Mouse (Mus musculus): ENCODE results near the gene Cish.

The Cish gene

DNA sequence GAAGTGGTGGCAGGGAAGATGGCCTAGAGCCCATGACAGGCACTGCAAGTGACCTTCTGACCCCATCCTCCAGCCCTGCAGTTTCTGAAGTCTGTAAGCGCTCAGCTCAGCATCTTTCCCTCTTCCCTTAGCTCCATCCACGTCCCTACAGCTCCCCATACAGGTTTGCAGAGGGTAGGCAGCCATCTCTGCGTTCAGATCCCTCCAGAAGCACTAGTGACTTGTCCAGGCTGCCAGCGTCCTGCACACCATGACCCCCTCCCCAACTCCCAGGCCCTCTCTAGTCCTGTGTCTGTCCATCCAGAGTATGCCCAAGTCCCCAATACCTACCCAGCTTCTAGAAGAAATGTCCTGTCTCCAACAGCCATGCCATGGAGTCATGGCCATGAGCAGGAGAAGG is 17.7 kb upstream of the Cish start:
- DNase-seq (ENCODE audit: low read depth): no peak

DNA sequence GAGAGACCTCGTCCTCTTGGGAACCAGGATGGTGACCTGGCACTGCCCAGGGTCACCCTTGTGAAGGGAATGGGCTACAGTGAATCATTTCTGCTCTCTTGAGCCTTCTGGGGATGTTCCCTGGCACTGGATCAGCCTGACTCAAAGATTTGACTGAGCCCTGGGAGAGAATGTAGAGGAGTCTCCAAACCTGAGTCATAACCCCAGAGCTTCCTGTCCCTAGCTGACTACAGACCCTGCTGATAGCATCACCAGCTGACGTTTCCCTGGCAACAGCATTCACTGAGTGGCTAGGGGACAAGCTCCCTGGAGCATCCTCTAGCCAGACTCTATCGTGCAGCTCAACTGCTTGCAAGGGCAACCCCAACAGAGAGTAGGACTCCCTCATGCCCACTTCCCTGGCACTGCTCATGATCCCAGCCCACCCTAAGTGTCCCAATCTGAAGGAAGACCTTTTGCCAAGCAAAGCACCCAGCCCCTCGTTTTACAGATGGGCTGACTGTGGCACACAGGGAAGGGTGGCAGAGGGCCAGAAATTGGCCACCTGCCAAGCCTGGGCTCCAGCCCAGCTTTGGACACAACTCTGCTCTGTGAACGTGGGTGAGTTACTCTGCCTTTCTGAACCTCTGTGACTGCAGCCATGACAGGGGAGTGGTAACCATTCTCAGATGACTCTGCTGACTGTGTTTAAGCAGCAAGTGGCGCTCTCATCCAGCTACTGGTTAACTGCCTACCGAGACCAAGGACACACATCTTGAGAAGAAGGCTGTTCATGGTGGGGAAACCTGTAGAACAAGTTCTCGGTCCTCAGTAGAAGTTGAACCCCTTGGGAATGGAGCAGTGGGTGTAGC is 17.1 kb upstream of the Cish start:
- DNase-seq (ENCODE audit: low read depth): peak; percentile 91

DNA sequence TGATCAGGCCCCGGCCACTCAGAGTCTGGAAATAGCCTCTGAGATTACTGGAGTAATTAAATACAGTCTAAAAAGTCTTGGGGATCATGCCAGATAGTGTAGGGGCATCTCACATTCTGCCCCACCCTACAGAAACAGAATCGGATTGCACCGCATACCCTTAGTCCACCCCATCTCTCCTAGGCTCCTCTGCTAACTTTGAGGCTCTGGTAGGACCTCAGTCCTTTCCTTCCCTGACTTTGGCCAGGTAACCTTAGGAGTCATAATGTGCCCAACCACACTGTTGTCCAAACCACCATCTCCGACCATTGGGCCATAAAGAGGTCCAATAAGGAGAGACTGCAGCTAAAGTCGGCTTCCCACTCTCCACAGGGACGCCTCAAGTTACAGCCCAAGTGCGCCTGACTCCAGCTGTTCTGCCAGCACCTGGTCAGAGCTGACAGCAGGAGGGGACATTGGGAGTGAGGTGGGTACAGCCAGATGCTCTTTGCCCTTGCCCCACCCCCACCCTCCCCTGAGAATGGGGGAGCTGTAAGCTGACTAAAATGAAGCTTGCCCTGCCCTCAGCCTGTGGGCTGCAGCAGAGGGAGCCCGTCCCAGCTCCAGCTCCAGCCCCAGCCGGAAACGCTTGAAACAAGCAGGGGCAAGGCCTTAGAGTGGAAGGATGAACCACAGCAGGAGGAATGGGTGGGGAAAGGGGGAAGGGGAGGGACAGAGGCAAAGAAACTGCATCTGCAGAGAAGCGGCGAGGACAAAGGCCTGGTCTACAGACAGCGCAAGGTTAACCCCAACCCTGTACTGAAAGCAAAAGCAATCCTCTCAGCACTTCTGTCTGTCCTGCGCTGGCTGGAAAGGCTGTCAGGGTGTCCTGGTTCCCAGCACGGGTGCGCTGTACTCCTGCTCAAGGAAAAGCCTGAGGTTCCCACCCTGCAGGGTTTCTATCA is 16.2 kb upstream of the Cish start:
- DNase-seq (ENCODE audit: low read depth): no peak

DNA sequence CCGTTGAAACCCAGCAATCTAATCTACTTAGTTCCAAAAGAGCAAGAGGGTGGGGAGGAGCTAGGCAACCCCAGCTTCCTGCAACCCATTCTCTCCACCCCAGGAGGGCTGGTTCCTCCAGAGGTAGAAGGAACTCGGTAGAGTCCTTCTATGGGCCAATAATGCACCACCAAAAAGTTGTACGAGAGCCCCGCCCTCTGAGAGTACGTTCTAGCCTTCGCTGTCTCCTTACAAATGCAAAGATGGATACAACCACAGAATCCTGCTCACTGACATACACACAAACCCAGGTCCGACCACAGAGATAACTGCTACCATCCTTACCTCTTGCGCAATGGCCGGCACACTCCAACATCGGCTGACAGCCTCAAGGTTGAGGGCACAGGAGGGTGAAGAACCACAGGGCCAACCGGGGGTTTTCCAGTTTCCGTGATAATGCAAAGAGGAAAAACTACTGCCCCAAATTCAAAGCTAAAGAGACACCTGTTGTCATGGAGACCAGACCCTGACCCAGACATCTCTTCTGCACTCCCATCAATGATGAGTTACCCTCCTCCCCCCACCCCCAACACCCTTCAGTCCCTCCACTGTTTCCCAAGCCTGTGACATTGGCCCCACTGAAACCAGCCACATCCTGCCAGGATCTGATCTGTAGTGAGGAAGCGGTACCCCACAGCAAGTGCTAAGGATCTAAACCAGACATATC is 15.4 kb upstream of the Cish start:
- DNase-seq (ENCODE audit: low read depth): no peak

DNA sequence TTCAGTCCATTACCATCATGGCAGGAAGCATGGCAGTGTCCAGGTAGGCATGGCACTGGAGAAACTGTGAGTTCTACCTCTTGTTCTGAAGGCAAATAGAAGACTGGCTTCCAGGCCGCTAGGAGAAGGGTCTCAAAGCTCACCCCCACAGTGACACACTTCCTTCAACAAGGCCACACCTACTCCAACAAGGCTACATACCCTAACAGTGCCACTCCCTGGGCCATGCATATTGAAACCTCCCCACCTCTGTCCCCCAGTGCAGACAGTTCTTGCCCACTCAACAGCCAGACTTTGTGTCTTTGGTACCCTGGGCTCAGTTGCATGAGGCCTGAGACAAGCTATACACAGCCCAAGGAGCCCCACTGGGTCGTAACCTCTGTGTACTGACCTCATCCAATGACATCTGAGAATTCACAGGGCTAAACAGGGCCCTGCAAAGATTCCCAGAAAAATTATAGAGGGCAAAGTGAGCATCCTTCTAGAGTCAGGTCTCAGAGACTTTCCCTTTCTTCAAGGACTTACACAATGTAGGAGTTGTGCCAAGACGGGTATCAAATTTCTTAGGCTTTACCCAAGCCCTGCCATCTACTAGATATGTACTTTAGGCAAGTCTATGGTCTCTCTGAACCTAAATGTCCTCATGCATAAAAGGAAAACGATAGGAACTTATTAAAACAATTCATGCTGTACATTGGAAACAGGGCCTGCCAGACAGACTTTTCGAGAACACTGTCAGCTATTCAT is 14.4 kb upstream of the Cish start:
- no peak for DNase-seq (ENCODE audit: low read depth)

DNA sequence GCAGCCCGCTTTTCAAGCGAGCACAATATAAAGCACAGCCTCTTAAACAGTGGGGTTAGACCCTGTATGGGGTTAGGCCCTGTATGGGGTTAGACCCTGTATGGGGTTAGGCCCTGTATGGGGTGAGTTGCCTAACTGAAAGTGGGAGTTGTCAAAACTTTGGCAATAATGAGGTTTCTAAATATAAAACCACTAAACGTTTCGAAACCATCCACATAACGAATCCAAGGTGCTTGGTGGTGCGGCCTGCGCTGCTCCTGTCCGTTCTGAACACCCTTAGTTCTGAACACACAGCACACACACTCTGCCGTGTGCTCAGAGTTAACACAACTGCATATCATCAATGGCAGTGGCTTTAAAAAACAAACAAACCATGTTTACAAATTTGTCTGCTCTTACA is 12.9 kb upstream of the Cish start:
- no peak for DNase-seq (ENCODE audit: low read depth)

DNA sequence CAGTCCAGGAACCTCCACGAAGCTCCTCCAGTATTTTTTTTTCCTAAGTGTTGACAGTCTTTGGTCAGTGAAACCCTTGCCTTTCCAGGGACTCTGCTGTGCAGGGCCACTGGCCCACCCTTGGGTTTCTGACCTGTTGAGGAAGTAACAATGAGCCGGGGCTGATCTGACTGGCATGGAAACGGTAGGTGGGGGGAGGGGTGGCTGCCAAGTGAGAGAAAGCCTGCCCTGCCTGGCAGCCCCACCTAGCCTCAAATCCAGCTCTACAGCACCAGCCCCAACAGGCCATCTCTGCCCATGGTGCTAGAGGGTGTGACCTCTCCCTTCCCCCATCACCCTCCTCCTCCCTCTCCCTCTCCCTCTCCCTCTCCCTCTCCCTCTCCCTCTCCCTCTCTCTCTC is 10.8 kb upstream of the Cish start:
- no peak for DNase-seq (ENCODE audit: low read depth)

DNA sequence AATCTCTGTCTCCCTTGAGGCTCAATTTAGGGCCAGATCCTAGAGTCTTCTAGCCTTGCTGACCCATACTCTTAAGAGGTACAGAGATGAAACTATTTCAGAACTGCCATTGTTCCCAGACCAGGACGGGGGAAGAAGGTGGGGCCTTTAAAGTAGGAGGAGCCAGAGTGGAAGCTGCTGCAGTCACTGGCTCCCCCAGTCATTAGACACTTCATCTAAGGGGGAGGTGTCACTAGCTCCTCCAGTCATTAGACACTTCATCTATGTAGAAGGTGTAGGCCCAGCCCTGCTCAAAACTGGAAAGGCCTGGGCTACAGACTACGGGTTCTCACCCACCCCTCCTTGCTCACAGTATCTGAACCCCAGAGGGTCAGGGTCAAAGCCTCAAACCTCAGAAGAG is 8.5 kb upstream of the Cish start:
- DNase-seq (ENCODE audit: low read depth): no peak

DNA sequence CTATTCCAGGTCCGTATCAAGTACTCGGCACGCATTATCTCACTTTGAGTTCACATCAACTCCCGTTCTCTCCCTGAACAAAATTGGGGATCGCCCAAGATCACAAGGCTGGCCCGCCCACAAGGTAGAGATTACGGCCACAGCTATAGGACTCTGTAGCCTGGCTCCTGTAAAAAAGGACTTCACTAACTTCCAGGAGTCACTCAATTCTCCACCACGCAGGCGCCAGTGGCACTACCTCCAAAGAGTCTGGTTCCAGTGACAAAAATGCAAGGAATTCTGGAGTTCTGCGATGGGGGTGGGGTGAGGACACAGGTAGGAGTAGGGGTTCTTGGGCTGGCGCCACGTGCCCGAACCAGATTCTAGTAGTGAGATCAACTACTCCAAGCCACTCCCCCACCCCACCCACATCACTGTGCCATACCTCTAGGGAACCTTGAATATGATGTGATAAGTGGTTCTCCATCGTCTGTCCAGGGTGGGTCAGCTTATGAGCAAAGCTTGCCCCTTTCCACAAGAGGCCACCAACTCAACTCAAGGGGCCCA is 7.6 kb upstream of the Cish start:
- no peak for DNase-seq (ENCODE audit: low read depth)

DNA sequence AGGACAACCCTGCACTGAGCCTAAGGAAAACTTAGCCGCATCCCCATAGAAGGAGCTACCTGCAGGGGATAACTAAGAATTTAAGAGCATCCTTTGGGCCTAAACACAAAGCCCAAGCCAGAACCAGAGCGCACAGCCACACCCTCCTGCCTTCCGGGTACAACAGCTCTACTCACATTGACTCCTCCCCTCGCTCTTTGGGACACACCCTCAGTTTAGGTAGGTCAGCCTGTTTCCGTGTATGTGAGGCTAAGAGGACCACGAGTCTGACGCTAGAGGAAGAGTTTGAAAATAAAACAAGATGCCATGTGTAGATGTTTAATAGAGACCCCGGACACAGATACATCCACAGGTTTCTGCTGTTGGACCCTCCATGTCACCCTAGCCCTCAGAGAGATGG is 7.1 kb upstream of the Cish start:
- no peak for DNase-seq (ENCODE audit: low read depth)

DNA sequence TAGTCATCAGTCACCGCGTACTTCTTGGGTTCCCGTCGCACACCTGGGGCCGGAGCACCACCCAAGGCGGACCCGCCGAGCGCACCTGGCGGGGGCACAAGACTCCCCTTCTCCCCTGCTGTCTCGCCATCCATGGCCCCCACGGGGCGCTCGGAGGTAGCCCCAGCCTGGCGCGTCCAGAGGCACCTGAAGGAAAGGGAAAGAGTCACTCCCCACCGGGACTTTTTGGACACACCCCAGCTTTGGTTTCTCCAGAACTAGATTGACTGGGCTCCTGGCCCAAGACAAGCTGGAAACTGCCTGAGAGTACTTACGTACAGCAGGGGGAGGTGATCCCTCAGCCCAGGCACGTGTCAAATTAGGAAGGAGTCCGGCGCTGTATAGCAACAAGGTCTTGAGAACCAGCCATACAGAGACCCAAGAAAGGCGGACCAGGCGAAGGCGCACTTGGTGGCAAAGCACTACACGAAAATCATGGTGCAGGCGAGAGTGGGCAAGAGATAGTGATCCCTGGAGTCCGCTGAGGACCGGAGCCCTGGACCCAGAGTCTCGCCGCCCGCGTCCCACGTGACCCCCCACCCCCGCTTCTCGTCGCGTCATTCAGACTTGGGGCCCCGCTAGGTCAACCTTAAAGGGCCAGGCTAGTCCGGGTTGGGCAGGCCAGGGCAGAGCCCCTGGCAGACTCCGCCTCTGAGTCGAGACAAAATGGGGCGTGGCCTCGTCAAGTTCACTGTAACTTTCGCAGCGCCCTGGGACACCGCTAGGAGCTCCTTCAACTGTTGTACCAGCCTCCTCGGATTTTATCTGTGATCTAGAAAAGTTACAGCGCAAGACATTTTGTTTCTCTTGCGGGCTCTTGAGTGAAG is 6.4 kb upstream of the Cish start, which contains the start of gene Mapkapk3:
TSS of gene Mapkapk3 (minus strand) at position 667 of the 866 bp plus-strand sequence.
- peak; percentile 94 for DNase-seq (ENCODE audit: low read depth)

DNA sequence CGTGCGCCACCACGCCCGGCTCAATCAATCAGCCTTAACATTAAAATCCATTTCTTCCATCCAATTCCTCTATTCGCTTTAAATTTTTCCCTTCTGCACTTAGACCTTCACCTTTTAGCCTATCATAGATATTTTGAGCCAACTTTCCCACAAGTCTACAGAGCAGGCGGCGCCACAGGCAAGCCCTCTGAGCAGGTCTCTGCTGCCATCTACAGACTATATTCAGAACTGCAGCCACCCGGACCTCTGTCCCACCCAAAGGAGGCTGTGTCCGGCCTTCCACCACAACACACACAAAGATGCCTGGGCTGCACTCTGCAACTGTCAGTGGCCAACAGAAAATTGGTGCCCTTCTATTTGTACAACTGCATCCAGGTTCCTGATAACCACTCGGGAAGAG is 4.9 kb upstream of the Cish start:
- DNase-seq (ENCODE audit: low read depth): no peak

DNA sequence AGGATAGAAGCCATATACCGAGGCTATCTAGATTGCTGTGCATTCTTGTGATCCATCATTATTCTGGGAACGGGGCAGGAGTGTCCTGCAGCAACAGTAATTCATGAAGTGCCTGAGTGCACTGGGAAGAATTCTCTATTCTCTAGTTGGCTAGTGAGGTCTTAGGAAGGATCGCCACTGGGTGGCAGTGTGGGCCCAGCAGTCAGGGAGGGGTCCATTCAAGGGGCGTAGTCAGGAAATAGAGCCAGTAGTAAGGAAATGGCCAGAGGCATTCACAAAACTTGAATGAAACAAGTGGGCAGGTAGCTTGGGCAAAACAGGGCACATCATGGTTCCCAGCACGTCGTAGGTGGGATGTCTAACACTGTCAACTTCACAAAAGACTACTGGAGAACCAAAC is 1.6 kb upstream of the Cish start:
- DNase-seq (ENCODE audit: low read depth): no peak

DNA sequence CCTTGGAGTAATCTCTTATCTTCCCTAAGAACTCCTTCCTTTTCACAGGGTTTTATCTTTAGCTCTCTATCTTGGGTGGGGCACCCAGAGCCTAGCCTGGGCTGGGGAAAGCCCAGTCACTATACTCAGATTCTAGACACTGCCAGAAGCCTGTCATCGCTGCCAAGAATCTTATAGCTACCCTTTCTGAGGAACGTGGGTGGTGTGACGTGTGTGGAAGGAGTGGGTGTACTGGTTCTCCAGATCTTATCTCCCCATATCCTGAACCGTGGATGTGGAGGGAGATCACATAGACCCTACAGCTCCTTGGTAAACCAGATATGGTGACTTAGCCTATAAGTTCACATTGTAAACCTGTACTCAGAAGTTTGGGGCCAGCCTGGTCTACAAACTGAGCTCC is 210 bp upstream of the Cish start:
- no peak for DNase-seq (ENCODE audit: low read depth)

DNA sequence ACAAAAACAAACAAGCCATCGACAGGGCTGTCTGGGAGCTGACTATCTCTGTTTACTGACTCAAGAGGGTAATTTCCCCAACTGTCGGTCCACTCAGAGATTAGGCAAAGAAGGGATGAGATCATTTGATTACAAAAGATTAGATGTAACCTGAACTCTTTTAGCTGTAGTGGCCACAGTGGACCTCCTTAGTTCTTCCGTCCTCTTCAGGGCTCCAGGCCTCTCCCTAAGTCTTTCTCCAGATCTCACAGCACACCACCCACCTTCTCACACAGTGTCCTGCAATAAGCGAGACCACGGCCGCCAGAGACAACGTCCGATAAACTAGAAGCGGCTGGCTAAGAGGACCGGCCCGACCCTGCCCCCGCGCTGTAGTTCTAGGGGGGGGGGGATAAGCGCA is 215 bp downstream of the Cish start:
- no peak for DNase-seq (ENCODE audit: low read depth)

DNA sequence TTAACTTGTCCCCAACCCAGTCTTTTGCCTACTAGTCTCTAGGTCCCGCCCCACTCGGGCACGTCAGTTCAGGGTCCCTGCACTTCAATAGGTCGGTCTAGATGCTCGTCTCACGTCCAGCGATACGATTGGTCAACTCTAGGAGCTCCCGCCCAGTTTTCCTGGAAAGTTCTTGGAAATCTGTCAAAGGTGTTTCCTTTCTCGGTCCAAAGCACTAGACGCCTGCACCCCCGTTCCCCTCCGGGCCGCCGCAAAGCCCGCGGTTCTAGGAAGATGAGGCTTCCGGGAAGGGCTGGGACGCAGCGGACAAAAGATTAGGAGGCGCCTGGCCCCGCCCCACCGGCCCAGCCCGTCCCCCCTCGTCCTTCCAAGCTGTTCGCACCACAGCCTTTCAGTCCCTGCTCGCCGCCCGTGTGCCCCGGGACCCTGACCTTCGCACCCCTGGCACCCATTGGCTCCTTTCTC is 707 bp downstream of the Cish start:
- peak; percentile 78 for DNase-seq (ENCODE audit: low read depth)

DNA sequence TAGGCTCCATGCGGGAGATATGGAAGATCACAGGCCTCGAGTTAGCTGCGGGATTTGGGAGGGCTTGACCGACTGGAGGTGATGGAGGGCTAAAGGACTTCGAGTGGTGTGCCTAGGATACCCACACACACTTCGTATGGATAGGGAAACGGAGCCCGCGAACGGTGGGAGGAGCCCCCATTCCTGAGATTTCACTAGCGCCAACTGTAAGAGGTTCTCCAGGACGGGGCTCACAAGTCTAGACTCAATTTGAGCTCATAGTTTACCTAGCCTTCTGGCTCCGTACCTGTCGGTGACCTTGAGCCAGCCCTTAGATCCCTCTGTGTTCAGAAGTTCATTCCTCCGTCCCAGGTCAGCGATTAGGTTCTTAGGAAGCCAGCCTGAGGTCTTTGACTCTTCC is 1.2 kb downstream of the Cish start:
- DNase-seq (ENCODE audit: low read depth): no peak

DNA sequence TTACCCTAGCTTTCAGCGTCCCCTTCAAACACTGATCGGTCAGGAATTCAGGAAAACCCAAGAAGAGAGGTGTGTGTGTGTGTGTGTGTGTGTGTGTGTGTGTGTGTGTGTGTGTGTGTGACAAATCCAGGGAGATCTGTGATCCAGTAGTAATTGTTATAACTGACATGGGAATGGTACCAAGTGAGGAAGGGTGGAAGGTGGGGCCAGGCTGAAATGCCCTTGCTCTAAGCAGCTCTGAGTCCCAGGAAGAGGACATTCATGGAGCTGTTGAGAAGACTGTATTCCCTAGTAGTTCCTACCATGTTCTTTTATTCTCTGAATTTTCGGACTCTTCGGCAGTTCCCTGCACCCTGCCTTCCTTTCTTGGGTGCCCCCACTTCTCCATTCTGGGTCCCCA is 1.8 kb downstream of the Cish start:
- DNase-seq (ENCODE audit: low read depth): no peak

DNA sequence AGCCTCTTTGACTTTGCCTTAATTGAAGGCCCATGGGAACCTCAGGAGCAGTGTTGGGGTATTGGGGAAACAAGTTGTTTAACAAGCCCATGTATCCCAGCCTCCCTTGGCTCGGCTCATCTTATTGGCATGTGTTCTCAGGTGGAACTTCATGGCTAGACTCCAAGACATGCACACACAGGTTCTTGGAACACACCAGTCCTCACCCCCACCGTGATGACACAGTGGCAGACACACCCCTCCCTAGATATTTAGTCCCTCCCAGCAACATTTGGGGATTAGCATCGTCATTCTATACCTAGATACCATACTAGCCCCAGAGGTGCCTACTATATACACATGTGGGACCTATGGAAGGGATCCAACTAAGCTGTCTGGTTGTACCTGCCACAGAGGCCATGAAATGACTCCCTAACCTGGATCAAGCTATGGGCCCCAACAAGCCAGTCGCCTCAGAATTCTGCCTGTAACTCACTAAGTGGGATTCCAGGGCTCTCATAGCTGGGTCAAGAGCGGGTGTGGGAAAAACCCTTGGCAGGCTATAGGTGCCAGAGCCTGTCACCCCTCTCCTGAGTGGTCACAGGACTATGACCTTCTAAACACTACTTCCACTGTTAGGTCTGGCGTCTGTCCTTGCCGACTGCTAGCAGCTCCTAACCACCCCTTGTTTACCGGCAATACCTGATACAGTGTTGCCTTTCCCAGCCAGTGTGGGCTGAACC is 2.4 kb downstream of the Cish start:
- no peak for DNase-seq (ENCODE audit: low read depth)

DNA sequence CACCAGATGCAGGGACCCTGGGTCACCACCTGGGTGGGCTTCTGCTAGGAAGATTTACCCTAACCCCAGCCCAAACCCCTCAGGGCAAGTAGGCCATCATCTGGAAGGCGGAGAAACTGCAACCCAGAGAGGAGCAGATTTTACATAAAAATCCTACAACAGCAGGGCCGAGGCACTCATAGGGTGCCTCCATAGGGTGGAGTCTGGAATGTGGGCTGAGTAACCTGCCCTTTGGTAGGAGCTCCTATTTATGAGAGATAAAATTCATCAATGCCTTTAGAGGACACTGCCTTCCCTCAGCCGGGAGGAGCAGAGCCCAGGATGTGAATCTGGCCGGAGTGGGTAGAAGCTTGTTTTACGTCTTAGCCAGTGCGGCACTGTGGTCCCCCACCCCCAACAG is 3.0 kb downstream of the Cish start:
- no peak for DNase-seq (ENCODE audit: low read depth)

Data from fibroblast of lung, adult 2 months (primary cell).